Mouse (Mus musculus) layer of hippocampus, adult 11-12 months (tissue): ENCODE measurements around the gene Mvd.

Experiments used
- DNase-seq: peaks from one replicate; pipeline ENCODE4 v3.0.0; 2022; ENCODE audit warnings: low spot score

The Mvd gene

DNA sequence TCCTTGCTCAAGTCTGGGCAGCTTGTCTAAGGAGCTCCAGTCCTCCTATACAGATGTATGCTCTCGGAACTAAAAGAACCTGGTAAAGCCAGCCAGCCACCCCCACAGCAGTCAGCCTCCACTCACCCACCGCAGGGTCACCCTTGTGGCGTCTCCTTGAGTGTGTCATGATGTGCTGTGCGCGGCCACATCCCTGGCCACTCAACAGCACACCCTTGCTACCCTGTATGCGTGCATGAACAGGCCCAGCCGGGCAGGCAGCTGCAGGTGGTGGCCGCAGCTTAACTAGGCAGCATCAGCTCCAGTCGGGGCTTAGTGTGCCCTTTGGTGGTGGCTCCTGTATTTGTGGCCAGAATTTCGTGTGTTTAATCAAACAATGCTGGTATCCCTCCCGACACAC lies 13.9 kb upstream of the Mvd start:
- DNase-seq, result no peak

DNA sequence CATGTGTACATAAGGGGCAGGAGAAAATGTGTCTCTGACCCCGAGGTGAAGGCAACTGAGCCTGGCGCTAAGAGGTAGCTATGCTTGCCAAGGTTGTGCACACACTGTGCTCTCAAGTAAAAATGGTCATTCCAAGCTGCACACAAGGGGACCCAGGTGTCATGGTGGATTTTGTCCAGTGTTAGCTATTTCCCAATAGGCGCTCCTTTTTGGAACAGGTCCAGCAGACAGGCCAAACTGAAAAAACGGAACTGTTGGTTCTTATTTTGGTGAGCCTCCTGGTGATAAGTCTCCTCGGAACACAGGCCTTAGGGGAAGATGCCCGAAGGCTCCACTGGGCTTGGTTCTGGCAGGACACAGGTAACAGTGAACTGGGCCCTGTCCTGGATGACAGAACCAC lies 11.2 kb upstream of the Mvd start:
- no peak for DNase-seq

DNA sequence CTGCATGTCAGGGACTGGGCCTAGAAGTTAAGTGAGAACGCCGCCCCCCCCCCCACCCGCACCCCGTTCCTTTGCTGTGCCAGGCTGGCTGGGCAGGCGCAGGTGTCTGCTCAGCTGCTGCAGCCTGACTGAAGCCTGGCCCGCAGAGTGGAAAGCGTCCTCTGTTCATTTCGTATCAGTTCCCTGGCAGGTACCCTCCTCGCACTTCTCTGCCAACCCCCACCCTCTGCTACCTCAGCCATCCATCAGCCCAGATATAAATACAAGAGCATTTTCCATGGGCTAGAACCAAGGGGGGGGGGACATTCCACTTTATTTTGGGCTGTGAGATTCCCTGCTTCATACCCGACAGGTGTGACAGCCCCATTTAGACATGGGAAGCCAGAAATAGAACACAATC lies 8.9 kb upstream of the Mvd start:
- DNase-seq, result no peak

DNA sequence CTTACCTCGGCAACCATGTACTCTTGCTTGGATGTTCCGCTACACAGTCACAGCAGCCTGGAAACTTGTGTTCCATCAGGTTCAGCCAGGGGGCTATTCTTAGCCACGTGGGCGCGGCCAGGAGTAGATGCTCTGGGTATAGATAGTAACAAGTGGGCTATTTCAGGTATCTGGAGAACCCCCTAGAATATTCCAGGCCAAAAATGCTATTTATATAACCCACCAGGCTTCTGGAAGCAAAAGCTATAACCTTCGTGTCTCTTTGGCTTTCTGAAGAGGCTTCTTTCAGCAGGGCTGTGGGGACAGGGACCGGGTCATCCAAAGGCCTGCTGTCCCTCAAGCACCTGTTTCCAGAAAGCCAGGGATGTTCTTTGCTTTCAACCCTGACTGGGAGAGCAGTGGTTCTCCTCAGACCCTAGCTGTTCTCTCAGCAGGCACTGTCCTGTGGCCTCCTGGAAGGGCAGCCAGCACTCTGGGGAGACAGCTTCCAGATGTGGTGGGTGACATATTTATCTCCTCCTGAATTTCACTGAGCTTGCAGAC lies 8.0 kb upstream of the Mvd start:
- no peak for DNase-seq

DNA sequence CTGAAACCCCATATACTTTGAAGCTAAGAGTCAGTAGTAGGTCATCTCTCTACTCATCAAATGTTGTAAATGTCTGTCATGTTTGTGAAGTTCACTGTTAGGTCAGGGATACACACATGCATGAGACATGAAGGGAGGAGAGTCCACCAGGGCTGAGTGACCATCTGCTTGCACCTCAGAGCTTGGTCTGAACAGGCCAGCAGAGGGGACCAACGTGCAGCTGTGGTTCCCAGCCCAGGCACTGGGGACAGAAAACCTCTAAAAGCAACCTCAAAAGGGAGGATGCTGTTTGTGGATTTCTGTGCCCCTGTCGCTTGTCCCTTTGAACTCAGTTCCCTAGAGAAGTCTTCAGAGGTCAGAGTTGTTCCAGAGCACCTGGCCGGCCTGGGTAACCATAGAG lies 2.0 kb upstream of the Mvd start:
- DNase-seq, result no peak

DNA sequence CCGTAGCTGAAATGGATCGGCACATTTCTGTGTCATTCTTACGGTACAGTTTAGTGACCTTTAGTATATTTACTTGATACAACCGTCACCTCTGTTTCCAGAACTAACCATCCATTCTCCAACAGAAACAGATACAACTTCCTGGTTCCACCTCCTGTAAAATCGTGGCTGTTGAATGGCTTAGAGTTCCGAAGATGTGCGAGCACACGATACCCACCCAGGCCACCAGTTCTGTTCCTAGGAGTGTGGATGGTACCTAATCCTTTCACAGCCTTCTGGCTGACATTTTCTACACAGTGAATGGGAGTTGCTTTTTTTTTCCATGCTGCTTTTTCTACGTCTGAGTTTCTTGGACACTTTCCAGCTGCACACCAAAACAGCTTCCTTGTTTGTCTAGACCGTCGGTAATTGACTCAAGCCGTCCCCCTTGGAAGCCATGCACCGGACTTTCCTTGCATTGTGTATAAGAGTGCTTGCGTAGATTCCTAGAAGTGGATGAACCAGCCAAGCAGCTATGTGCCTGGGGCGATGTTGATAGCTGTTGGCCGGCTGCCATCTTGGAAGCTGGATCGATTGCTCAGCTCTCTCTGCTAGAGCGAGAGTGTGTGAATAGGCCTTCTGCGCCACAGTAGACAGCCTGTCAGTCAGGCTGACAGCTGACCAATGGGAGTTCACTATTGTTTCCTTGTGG lies 981 bp upstream of the Mvd start:
- peak; percentile 90 for DNase-seq

DNA sequence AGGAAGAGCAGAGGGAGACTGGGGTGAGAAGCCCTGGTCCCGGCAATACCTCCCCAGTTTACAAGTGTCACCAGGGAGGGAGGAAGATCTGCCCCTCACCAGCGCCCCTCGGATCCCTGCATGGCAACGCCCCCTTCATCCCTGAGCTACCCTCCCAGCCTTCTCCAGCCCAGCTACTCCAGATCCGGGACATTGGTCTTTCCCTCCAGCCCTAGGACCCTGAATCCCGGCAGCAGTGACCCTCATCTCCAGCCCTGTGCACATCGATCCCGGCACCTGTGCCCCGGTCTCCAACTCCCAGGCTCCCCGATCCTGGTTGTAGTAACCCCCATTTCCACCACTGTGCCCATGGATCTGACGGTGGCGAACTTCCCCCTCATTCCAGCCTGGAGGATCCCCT lies 441 bp downstream of the Mvd start:
- DNase-seq, result no peak

DNA sequence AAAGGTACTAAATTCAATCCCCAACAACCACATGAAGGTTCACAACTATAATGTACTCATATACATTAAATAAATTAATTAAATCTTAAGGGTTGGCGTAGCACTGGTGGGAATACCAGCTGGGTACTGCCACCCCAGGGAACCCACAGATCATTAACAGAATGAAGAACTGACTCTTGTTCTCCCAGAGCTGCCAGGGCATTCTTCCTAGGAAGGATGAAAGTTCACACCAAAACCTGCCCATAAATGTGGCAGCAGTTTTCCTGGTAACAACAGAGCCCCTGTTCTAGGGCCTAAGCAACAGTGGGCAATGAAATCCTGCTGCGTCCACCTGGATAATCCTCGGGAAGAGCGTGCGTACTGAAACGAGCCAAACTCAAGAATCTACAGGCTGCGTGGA lies 866 bp downstream of the Mvd start:
- DNase-seq, result no peak

DNA sequence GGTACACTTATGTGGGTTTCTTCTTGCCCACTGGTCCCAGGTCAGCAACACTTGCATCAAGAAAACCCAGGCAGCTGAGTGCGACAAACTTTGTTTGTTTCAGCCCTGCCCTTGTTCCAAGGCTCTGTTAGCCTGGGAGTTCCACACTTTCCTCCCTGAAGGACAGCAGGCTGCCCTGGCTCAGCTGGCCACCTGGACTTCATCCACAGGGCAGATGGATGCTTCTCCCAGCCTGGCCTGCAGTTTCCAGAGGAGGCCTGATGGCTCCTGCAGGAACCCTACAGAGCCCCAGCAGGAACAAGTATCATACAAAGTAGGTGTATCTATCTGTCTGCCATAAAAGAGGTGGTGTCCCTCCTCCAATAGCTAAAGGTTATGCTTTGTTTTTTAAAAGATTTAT lies 1.9 kb downstream of the Mvd start:
- DNase-seq, result no peak

DNA sequence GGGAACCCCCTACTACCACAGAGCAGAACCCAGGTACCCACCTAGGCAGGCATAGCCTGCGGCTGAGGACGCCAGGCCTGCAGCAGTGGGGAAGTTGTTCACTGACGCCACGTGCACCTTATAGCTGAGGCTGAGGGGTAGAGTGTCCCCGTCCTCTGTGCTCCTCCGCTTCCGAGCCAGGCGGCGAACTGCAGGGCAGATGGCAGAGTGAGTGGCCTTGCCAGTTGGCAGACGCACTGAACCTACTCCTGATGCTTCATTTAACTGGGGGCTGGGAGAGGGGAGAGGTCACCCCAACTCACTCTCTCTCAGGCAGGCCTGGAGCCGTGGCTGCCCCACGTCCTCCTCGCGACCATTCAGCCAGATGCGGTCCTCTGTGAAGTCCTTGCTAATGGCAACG lies 3.9 kb downstream of the Mvd start:
- no peak for DNase-seq

DNA sequence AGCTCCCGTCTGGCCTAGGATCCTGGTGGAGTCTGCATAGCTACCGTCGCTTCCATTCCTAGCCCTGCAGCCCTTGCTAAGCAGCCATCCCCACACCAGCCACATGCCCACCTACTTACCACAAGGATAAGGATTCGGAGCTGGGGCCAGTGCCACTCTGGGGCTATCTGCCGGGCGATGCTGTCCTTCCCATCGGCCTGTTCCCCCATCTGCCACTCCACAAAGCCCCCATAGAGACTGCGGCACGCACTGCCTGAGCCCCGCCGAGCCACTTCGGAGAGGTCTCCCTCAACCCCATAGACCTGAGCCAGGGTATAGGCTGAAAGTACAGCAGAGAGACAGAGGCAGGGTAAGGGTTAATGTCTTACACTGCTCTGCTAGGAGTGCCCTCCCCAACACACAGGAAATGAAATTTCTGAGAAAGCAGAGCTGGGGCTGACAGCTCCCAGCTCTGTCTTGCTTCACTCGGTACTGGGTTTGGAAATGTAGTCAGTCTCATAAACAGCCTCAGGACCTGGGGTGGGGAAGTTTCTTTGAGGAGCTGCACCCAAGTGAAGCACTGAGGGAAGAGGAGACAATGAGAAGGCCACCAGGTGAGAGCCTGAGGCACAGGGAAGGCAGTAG lies 5.4 kb downstream of the Mvd start:
- no peak for DNase-seq

DNA sequence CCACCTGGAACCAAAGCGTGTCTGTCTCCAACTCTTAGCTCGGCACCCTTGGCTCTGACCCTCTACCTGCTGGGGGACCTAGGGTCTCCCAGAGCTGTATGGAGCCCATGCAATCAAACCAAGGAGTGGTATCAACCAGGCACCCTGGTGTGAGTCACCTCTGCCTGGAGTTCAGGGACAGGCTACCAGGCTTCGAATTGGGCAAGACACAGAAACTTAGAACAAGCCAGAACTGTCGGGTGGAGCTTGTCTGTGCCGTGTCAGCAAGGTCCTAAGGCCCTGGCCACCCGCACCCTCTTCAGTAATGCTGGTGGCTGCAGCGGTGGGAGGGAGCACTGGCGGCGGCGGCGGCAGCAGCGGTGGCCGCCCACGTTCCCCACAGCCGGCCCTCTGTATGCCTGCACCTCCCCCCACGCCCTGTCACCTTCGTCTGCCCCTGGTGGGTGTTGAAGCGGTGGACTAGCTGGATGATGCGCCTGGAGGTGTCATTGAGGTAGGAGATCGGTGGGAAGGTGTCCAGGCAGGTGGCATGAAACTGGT lies 6.6 kb downstream of the Mvd start:
- no peak for DNase-seq

DNA sequence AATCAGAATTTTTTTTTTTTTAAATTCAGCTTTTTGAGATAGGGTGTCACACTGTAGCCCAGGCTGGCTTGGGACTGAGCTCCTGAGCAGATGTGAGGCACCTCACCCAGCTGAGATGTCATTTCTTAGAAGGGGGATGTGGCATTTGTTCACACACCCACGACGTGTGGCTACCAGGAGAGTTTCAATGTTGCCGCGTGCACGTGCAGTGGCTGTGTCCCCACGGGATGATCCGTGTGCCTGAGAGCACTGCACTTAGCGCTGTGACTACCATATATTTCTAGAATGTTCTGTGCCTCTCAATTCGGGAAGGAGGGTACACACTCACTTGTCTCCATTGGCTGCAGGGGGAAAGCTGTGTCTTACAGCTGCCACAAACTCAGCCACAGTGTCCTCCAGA lies 7.1 kb downstream of the Mvd start:
- no peak for DNase-seq

DNA sequence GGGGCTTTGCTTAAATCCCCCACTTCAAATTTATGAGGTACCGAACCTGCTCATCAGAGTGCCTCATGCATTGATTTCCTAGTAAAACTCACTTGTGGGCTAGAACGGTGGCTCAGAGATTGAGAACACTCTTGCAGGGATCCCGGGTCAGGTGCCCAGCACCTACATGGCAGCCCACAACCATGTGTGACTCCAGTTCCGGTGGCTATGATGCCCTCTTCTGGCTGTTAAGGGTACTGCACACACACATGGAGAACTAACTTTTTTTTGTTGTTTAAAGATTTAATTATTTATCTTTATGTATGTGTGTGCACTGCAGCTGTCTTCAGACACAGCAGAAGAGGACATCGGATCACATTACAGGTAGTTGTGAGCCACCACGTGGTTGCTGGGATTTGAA lies 7.8 kb downstream of the Mvd start:
- no peak for DNase-seq

DNA sequence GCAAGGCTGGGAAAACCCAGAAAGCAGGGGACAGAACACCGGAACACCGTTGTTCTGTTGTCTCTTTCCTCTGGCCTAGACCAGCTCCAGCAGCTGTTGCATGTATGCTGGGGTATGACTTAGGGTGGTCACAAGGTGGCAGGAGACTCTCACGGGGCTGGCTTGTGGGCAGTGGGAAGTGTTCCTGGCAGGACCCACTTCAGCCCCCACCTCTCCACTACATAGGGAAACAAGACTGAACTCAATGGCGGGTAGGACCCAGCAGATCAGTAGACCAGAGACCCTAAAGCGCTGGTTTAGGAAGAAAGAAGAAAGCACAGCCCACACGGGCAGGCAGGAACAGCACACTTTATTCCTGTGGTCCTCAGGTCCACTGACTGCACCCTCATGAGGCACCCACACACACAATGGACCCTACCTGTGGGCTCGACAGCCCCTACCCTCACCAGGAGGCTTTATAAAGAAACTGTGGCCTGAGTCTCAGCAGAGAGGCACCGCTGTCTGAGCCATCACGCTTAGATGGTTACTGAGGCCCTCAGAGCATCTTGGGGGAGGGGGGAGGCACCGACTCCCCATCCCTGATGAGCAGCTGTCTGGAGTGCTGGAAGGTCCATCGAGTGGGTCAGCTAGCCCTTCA lies 9.8 kb downstream of the Mvd start:
- no peak for DNase-seq

DNA sequence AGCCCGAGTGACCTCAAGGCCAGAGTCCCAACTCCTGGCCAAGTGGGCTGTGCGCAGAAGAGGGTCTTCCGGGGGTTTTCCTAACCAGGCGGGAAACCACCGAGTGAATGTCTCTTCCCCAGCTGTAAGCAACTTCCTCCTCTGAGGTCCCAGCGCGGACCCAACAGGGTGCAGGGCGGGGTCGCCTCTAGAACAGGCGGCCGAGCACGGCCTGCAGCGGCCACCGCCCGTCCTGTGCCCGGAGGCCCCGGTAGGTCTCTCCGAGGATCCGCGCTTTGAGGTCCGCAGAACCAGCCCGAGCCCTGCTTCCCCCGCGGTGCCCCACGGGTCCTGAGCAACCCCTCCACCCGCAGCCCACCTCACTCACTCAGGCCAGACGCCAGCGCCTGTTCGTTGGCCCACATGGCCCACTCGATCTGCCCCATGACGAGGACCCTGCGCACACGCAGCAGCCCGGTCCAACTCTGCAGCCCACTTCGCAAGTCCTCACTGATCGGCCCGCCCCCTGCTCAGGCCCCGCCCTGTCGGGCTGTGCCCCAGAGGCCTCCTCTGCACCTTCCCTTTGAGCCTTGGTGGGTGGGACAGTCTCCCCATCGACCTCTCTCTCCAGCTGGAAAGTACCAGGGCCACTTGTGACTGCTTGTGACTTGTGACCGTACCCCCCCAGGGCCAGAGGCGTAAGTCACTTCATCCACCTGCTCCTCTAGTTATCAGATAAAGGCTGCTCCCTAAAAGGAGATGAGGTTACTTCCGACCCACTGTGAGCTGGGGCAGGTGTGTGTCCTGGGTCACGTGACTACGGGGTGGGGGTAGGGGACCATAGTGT lies 10.6 kb downstream of the Mvd start, which contains the start of gene Cyba:
Gene Cyba, minus strand, starts transcription at position 488 of the 826 bp plus-strand sequence.
- DNase-seq, result no peak

DNA sequence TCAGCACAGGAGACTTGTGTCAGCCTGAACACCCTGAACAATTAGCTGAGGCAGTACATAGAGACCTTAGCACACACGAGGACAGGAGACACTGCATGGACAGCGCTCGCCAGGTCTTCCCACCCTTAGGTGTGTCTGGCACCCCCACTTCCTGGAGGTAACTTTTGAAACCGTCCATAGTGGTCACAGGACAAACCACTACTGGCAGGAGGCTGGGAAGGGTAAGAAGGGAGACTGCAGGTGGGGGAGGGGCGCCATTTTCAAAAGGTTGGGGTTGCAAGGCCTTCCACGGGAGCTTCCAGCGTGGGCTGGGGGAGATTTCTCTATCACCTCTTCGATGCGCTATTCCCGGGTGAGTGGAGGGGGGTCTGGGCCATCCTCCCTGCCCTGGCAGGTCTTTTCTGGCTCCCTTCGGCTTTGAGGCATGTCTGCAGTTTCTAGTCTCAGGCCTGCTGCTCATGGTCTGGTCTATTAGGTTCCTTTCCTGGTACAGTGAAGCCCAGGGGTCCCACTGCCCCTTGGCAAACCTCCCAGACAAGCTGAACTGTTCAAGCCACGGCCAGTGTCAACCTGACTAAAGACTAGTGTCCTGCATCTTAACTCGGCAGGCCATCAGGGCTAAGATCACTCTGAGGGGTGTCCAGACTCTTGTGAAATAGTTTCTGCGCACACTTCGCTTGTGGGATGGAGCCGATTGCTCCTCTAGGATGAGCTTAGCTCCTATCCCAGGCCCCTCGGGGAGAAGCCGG lies 11.4 kb downstream of the Mvd start:
- DNase-seq, result no peak

DNA sequence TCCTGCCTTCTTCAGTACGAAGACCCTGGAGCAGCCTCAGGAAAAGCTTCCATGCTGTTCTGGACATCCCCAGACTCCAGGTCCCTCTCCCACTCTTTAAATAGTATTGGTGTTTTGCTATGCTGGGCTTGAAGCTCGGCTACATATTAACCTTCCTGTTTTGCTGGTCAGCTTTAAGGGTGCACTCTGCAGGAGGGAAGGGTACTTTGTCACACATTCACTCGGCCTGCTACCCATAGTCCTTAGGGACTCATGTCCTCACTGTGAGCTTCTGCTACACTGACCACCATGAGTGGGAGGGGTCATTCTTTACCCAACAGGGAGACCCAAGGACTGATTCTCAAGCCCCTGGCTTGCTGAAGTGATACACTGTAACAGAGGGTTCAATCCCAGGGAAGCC lies 12.6 kb downstream of the Mvd start:
- no peak for DNase-seq

DNA sequence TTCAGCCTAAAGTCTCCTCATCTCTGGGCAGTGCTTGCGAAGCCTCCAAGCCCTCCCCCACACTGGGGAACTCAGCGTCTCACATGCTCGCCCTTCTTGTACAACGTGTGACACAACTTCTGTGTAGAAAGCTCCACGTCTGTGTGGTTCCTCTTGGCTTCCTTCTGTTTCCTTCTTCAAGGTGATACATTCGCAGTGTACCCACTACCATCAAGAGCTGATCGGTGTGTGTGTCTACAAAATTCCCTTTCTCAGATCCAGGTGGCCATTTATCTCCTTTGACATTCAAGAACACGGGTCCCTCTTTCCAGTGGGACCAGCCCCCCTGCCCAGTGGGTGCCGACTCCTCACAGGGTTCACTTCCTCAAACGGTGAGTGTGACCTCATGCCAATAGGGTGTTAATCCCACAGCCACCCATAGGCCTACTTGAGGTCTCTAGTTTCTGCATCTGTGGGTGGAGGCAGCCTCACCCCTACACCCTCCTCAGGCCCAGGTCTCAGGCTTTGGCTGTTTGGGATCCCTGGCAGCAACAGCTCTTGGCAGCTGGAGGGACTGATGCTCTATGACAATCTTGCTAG lies 13.1 kb downstream of the Mvd start:
- no peak for DNase-seq

DNA sequence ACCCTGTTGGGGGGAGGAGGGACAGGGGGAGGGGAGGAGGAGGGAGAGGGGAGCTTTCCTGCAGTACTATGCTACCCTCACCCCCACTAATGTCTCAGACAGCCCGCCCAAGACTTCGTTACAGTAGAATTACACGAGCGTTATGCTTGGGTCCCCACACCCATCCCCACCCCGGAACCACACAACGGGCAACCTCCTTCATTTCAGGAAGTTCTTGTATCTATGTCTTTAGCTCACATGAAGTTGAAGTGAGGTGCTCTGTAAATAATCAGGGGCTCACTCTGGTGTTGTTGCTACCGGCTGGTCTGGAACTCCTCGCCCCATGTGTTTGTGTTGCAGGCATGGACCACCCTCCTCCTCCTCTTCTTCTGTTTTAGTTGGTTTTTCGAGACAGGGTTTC lies 15.1 kb downstream of the Mvd start:
- no peak for DNase-seq

DNA sequence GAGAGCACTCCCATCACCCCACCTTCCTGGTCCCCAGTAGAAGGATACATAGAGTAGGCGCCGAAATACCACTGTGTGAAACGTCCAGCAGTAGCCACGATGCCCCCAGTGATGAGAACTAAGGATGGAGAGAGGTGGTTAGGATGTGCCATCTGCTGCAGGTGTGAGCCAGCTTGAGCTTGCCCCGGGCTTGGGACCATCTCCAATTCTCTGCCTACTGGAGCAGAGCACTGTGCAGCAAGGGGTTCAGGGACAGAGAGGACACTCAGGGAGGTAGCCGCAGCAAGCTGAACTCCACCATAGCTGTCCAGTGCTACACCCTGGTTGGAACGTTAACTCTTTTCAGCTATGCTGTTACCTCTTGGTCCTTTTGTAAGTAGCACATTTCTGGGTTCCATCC lies 15.6 kb downstream of the Mvd start:
- DNase-seq, result no peak
